Mouse (Mus musculus): ENCODE measurements around the gene Erbb4. TPM values are rescaled to one million over a fixed set of nuclear protein-coding genes. Genes with fewer than 3 reads are reported as not detected.

The Erbb4 gene
- total and polyA plus RNA-seq, 2 experiments from 2014 or later = 9.3 to 53.5 TPM

DNA sequence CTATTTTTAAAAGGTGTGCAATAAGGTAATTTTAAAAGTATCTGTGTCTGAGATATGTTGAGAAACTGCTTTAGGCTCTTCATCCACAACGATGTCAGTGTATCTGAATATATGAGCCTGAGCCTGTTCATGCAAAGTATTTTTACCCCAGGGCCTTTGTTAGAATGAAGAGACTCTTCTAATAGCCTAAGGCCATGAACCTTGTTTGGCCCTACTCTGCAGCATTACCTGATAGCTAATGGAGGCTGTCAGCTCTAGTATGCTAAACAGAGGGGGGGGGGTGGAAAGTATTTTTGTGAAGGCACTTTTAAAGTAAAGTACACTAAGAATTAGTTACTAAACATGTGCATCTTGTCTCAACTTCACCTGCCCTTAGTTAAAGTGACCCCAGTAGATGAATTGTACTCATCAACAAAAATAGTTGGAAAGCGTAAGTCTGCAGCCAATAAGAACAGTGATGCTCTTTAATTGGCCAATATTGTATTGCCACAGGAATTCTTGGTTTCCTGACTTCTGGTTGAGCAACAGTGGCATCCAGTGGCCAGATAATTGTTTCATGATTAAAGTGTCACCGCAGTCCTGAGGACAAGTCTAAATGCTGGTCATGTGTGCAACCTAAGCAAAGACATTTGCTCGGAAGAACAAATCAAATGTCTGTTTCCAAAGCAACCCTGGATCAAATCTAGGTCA, 10.5 kb upstream of the Erbb4 start:
- TF ChIP-seq CTCF (IDR thresholded peaks at IDR 0.05; ENCODE audit: low read depth) = peak; percentile 58
- WGBS = 84% methylated on average over 4 of the region's 4 CpGs
- Histone ChIP-seq H3K36me3 (ENCODE audit: insufficient read depth) (no peaks in the 10 kb centered on the region), H3K27me3 (ENCODE audit: insufficient read depth, low read length) (no peaks in the 10 kb centered on the region), H3K9ac (no peak overlapping the region), H3K4me3 (ENCODE audit: low read depth, low read length) (no peak overlapping the region), H3K4me1 (ENCODE audit: insufficient read depth) (no peaks in the 10 kb centered on the region), H3K4me2 (ENCODE audit: low read depth) (no peak overlapping the region), H3K9me3 (ENCODE audit: low read length) (no peaks in the 10 kb centered on the region), H3K27ac (ENCODE audit: low read depth, low read length) (no peak overlapping the region)
- DNase-seq (peak; percentile 23), ATAC-seq (no peak)

DNA sequence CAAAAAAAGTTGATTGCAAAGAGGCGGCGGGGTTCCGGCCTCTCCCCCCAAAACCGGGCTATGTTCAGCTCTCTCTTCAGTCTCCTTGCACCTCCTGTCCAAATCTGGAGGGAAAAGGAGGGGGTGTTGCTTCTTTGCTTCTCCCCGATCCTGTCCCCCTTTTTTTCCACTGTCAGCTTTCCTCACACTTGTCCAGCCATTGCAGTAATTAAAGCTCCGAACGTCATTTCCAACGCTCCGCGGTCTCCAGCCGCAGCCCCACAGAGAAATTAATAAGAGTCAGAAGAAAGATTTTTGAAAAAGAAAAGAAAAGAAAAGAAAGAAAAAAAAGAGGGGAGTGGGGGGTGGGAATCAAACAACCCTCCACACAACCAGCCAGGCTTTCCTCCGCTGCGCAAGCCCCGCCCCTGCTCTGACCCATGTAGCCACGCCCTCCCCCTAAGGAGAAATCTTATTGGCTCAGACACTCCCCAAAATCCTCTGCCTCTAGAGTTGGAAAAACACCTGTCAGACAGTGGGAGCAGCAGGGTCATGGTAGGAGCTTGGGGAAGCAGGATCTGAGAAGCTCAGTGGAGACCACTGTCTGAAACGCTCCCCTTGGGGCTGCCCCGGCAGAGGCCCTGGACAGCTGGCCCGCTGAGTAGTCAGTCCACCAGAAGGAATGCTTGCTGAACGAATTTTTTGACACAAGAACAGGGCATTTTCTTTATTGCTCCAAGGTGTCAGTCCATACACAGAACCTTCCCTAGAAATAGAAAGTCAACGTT, 483 bp upstream of the Erbb4 start:
- ATAC-seq = peak; percentile 73
- DNase-seq = peak; percentile 59
- peak overlapping the region; percentile 73 for H3K4me3 ChIP-seq (ENCODE audit: low read depth, low read length)
- no peak for TF ChIP-seq CTCF (IDR thresholded peaks at IDR 0.05; ENCODE audit: low read depth)
- H3K4me2 ChIP-seq (ENCODE audit: low read depth) = peak overlapping the region; percentile 96
- whole genome bisulfite sequencing = 4% methylated on average over 20 of the region's 20 CpGs
- no peaks in the 10 kb centered on the region for H3K36me3 ChIP-seq (ENCODE audit: insufficient read depth)
- peak overlapping the region; percentile 69 for H3K27ac ChIP-seq (ENCODE audit: low read depth, low read length)
- peaks cover 8% of the 10 kb centered on the region; the same call in 1 of the 2 replicates for H3K4me1 ChIP-seq (ENCODE audit: insufficient read depth)
- no peaks in the 10 kb centered on the region for H3K9me3 ChIP-seq (ENCODE audit: low read length)
- H3K9ac ChIP-seq = peak overlapping the region; percentile 60
- peaks cover 14% of the 10 kb centered on the region for H3K27me3 ChIP-seq (ENCODE audit: insufficient read depth, low read length)

DNA sequence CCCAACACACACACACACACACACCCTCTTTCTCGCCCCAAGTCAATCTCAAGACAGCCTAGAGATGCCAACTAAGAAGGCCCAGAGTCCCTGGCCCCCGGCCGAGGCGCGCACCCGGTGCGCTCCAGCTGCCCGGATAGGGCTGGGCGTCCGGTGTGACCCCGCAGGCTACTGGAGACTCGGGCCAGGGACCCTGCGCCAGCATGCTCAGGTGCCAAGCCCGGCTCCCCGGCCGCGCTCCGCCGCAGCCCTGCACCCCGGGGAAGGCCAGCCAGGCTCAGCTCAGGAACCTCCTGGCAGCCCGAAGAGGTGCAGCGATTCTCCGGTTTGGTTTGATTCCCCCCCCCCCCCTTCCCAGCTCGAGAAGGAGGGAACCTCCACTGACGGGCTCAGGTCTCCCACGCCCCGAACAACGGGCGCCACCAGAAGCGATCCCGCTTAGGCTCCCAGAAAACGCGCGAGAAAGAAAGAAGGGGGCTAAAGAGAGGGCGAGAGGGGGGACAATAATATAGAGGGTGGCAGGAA, 860 bp downstream of the Erbb4 start:
- Histone ChIP-seq H3K4me3 (ENCODE audit: low read depth, low read length) (peak overlapping the region; percentile 73), H3K27ac (ENCODE audit: low read depth, low read length) (peak overlapping the region; percentile 69), H3K27me3 (ENCODE audit: insufficient read depth, low read length) (peaks cover 18% of the 10 kb centered on the region), H3K4me1 (ENCODE audit: insufficient read depth) (peaks cover 8% of the 10 kb centered on the region; the same call in 1 of the 2 replicates), H3K9me3 (ENCODE audit: low read length) (no peaks in the 10 kb centered on the region), H3K36me3 (ENCODE audit: insufficient read depth) (no peaks in the 10 kb centered on the region), H3K4me2 (ENCODE audit: low read depth) (peak overlapping the region; percentile 96), H3K9ac (peak overlapping the region; percentile 60)
- DNase-seq = peak; percentile 33
- 2% methylated on average over 35 of the region's 35 CpGs for WGBS
- peak; percentile 52 for ATAC-seq
- TF ChIP-seq CTCF (IDR thresholded peaks at IDR 0.05; ENCODE audit: low read depth) = no peak

DNA sequence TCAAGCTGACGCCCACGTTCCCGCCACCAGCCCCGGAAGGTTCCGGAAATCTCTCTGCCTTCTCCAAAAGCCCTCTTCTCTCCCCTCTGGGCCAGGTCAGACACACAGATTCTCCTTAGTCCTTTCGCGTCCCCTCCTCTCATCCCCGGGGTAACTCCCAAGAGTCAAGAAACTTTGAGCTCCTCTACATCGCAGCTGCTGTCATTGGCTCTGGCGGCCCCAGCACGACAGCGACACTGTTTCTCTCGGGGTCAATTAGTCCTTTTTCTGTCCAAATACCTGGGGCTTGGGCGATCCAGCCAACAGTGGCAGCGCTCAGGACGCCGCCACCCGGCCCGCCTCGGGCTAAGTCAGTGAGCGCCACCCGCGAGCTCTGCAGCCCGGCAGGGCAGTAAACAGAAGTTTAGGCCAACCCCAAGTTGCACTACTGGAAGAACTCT, 1.5 kb downstream of the Erbb4 start:
- H3K27me3 ChIP-seq (ENCODE audit: insufficient read depth, low read length) = peaks cover 18% of the 10 kb centered on the region
- peak overlapping the region; percentile 74 for H3K27ac ChIP-seq (ENCODE audit: low read depth, low read length)
- peak overlapping the region; percentile 40 for H3K9ac ChIP-seq
- WGBS = under 1% methylated on average over 24 of the region's 24 CpGs
- DNase-seq = peak; percentile 33
- ATAC-seq = no peak
- peaks cover 8% of the 10 kb centered on the region; the same call in 1 of the 2 replicates for H3K4me1 ChIP-seq (ENCODE audit: insufficient read depth)
- H3K4me2 ChIP-seq (ENCODE audit: low read depth) = peak overlapping the region; percentile 96
- H3K36me3 ChIP-seq (ENCODE audit: insufficient read depth) = no peaks in the 10 kb centered on the region
- no peaks in the 10 kb centered on the region for H3K9me3 ChIP-seq (ENCODE audit: low read length)
- peak overlapping the region; percentile 73 for H3K4me3 ChIP-seq (ENCODE audit: low read depth, low read length)
- no peak for TF ChIP-seq CTCF (IDR thresholded peaks at IDR 0.05; ENCODE audit: low read depth)

DNA sequence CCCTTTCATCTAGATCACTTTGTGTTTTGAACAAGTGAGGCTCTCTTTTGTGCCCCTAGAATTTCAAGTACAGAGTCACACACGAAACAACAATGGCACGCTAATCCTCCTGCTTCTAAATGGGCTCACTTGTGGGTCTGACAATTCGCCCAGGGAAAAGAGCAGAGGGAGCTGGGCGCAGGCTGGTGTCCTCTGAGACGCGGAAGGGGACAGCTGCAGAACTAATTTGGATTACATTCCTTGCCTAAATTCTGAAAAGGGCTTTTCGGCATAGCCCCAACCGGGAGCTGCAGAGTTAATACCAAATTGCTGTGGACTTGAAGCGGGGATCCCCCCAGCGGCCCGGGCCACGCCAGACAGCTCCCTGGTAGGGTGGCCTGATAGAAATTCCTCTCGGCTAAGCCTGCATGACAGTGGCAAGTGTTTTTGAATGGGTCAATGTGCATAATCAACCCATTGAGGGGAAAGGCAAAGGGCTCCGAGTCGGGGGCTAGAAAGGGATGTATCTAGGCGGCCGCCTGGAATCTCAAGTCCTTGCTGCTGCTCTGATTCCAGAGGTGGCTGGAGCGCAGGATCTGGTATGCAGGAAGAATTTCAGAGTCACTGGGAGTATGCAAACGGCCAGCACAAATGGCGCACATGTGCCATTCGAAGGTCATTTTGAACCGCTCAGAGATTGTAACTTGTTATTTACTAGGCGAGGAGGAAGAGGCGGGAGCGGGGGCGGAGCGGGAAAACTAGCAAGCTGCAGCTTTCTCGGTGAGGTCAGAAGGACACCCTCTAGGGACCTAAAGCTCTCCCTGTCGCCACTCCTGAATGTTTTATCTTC, 2.2 kb downstream of the Erbb4 start:
- ATAC-seq = peak; percentile 18; the same call in 1 of the 2 replicates
- DNase-seq = peak; percentile 42
- under 1% methylated on average over 29 of the region's 29 CpGs for WGBS

DNA sequence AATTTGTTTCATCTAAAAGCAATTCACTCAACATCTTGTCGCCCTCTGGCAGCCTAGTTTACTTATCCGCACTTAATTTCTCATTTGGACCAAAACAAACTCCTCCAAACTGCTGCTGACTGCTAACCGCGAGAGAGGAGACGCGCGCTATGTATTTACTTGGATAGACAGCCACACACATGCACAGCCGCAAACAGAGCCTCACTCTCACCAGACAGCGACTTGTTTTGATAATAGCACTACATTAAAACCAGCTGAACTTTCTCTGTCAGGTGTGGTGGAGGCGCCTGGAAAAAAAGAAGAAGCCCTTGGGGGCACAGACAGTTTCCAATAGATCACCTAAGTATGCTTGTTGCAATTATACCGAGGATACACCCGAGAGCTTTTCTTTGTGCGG, 2.8 kb downstream of the Erbb4 start:
- TF ChIP-seq CTCF (IDR thresholded peaks at IDR 0.05; ENCODE audit: low read depth) = 0 out of 2 replicates have a peak, but pooled peaks have one; percentile 7
- H3K27me3 ChIP-seq (ENCODE audit: insufficient read depth, low read length) = peaks cover 18% of the 10 kb centered on the region
- H3K4me1 ChIP-seq (ENCODE audit: insufficient read depth) = peaks cover 8% of the 10 kb centered on the region; the same call in 1 of the 2 replicates
- H3K27ac ChIP-seq (ENCODE audit: low read depth, low read length) = peak overlapping the region; percentile 74; the same call in 1 of the 2 replicates
- ATAC-seq = no peak
- H3K9me3 ChIP-seq (ENCODE audit: low read length) = no peaks in the 10 kb centered on the region
- H3K4me2 ChIP-seq (ENCODE audit: low read depth) = peak overlapping the region; percentile 96
- DNase-seq = peak; percentile 63
- WGBS = under 1% methylated on average over 13 of the region's 13 CpGs
- peak overlapping the region; percentile 47 for H3K9ac ChIP-seq
- H3K4me3 ChIP-seq (ENCODE audit: low read depth, low read length) = peak overlapping the region; percentile 73
- no peaks in the 10 kb centered on the region for H3K36me3 ChIP-seq (ENCODE audit: insufficient read depth)

More for the DNA sequence above, 2.2 kb downstream of the Erbb4 start:
- no peaks in the 10 kb centered on the region for H3K9me3 ChIP-seq (ENCODE audit: low read length)
- peak overlapping the region; percentile 96 for H3K4me2 ChIP-seq (ENCODE audit: low read depth)
- H3K27me3 ChIP-seq (ENCODE audit: insufficient read depth, low read length) = peaks cover 18% of the 10 kb centered on the region
- H3K4me1 ChIP-seq (ENCODE audit: insufficient read depth) = peaks cover 8% of the 10 kb centered on the region; the same call in 1 of the 2 replicates
- H3K9ac ChIP-seq = peak overlapping the region; percentile 47
- peak overlapping the region; percentile 73 for H3K4me3 ChIP-seq (ENCODE audit: low read depth, low read length)
- no peaks in the 10 kb centered on the region for H3K36me3 ChIP-seq (ENCODE audit: insufficient read depth)
- peak overlapping the region; percentile 74 for H3K27ac ChIP-seq (ENCODE audit: low read depth, low read length)
- no peak; the same call in 1 of the 2 replicates for TF ChIP-seq CTCF (IDR thresholded peaks at IDR 0.05; ENCODE audit: low read depth)
